Mouse (Mus musculus) erythroid progenitor cell, adult 5-6 weeks (primary cell): ENCODE measurements around the gene Gm28729. TPM values are rescaled to one million over a fixed set of nuclear protein-coding genes. Genes with fewer than 3 reads are reported as not detected.
A peak's percentile ranks its signal among the peaks of the same experiment; 100 is the strongest.
"Not testable (repeated sequence)": the region's sequence is repeated elsewhere in the genome, so short reads cannot be mapped to it uniquely, and the experiment has no call there.

Source experiments
- ATAC-seq: replicated peaks from 2 replicates; pipeline ENCODE4 v1.8.0; 2016; ENCODE audit warnings: moderate number of reproducible peaks, mild to moderate bottlenecking, moderate TSS enrichment, inconsistent platforms; ENCODE audit not compliant: poor library complexity, low FRiP score, severe bottlenecking
- total RNA-seq, 2 experiments: library from RNA; stranded (forward) in 1 of 2; stranded (reverse) in 1 of 2; fragments of 150-400 nt in 1 of 2; fragments of 186-747, 209-891 nt in 1 of 2; gene quantifications; 2 replicates each; pipeline versions ENCODE4 v1.2.3 to v1.2.4; 2015 to 2017; ENCODE audit warnings: low replicate concordance in 2 of 2

Gene Gm28729
- total RNA-seq (2015; ENCODE audit: low replicate concordance) (not detected in 2 replicates), total RNA-seq (2017; ENCODE audit: low replicate concordance) (not detected in 2 replicates)

DNA sequence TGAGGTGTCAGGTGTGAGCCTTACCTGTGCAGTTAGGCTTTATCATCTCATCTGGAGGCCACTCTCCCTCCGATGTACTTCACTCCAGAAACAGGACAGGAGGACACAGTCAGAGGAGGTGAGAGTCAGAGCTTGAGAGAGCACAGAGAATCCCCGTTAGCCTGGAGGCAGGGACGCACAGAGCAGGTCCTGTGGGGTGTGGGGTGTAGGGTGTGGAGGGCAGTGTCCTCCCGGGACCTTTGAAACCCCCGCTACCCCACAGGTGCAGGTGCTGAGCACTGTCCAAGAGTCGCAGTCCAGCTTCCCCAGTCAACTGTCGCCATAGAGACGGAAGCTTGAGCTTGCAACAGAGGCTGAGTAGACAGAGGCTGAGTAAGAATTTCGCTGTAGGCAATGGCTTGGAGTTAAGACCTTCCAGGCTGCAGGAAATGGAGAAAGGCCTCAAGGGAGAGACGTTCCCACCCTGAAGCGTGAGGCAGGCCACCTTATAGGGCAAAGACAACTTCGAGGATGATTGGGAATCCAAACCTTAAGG lies at the start of gene Gm28729:
Gm28729 (minus strand) TSS at position 293 of the 535 bp plus-strand sequence.
- no peak for ATAC-seq

DNA sequence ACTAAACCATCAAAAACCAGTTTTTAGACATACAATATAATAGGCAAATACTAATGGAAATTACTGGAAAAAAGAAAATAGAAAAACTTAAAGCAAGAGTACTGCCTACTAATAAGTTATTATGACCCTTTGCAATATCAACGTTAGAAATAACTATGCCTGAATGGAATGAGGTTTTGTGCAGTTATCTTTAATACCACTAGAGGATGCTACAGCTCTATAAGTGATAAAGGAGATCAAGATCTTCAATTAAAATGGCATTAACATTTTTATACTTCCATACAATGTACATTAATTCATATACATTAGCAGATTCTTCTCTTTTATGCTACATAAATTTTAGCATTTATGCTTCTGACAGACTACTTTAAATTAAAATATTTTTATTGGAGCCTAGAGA lies 48.2 kb upstream of the Gm28729 start:
- ATAC-seq: no peak

DNA sequence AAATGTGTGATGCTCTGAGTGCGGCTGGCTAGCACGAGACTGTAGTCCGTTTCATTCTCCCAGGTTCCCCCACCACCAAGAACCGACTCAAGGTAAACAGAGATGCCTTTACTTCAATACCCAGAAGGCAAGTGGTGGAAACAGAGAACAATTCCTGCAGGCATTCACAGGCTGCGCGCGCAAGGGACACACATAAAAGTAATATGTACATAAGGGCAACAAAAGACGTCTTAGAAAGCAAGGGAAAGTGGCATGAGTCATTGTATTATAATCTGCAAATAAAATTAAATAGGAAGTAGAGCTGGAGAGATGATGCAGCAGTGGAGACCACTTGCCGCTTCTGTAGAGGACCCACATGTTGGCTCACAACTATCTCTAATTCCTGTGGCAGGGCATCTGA lies 47.7 kb upstream of the Gm28729 start:
- no peak for ATAC-seq

DNA sequence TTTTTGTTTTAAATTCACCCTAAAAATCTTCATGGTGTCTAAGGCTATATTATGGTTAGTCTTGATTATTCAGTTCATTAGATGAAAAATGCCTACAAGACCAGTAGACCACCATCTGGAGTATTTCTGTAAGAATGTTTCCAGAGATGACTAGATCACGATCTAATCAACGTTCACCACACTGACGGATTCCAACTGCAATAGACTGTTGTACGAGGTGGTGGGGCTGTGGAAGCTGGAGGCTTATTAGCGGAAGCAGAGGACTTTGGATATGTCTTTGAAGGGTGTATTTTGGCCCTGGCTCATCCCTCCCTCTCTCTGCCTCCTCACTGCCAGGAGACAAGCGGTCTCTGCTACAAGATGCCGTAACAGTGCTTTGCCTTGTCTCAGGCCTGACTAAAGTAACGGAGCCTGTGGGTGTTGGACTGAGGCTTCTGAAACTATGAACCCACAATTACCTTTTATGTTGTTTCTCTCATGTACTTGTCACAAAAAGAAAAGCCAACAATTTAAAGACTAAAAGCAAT lies 41.5 kb upstream of the Gm28729 start:
- ATAC-seq: peak; percentile 39; the same call in 1 of the 2 replicates

DNA sequence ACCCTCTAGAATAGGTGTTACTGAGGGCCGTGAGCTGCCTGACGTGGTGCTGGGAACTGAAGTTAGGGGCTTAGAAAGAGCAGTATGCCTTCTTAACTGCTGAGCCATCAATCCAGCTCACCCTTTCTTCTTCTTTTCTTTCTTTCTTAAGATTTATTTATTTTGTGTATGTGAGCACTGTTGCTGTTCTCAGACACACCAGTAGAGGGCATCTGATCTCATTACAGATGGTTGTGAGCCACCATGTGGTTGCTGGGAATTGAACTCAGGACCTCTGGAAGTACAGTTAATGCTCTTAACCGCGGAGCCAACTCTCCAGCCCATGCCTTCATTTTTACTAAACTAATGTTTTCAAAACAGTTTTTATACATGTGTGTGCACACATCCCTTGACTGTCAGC lies 38.4 kb upstream of the Gm28729 start:
- ATAC-seq: no peak

- ATAC-seq: no peak
Observed at GRCm38 (mm10) chr9:96559148-96559547, 34.1 kb upstream of the Gm28729 start.

DNA sequence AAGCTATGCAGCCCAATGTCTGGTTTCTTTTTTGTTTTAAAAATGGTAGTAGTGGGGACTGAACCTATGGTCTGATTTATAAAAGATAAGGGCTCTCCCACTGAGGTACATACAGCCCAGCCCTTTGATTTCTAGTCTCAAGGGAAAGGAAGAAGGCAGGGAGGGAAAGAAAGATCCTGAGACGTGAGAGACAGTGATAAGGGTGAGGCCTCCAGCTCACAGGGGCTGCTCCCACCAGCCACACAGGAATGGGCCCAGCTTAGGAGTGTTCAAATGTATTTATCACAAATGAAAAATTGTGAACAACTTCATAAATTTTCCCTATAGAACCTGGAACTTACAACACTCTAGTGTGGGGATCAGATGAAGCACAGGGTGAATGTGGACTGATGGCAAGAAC lies 33.5 kb upstream of the Gm28729 start:
- ATAC-seq: no peak

DNA sequence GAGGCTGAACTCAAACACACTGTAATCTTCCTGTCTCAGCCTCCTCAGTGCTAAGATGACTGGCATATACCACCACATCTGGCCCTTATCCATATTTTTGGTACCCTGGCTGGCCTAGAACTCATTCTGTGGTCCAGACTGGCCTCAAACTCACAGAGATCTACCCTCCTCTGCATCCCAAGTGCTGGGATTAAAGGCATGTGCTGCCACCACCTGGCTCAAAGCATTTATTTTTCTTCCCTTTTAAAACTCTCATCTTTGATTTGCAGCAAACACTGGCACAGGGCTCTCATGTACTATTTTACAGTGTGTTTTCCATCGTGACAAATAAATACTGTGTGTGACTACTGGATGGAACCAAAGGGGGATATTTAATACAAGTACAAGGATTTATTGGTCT lies 29.0 kb upstream of the Gm28729 start:
- no peak for ATAC-seq

- ATAC-seq: no peak
Observed at GRCm38 (mm10) chr9:96545410-96545809, 20.3 kb upstream of the Gm28729 start.

GRCm38 (mm10) chr9:96543643-96544640 lies 18.9 kb upstream of the Gm28729 start:
- peak; percentile 90 for ATAC-seq

- ATAC-seq: no peak
Observed at GRCm38 (mm10) chr9:96538916-96539315, 13.9 kb upstream of the Gm28729 start.

DNA sequence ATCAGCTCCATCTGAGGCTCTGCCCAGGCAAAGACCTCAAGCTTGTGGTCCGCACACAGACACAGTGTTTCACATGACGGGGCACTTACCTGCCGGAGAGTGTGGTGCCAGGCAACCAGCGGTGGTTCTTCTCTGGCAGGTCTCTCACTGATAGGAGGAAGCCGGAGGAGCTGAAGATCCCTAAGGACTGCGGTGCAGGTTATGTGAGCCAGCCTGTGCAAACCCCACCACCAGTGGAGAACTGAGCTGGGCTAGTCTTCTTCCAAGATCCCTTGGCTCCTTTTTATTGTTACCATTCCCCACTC lies 12.5 kb upstream of the Gm28729 start:
- ATAC-seq: no peak

DNA sequence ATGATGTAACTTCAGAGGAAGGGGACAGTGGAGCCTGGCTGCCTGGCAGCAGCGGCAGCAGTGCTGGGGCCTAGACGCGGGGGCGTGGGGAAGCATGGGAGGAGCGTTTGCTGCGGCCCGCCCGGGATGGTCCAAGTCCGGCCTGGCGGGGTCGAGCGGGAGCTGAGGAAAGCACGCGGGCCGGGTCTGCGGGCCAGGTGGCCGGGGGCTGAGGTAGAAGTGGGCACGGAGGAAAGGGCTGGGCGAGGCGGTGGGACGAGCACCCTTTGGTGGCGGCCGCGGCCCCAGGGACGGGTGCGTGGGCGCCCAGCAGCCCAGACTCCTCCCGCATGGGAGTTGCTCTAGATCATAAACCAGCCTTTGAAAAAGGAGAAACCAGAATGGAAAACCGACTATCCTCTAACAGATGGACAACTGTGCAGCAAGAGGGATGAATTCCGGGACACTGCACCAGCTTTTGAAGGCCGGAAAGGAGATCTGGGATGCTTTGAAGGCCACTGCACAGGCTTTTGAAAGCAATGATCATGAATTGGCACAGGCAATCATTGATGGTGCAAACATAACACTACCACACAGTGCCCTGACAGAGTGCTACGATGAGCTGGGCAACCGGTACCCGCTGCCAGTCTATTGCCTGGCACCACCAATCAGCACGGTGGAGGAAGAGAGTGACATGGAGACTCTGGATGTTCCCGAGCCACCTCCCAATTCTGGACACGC lies 12.0 kb upstream of the Gm28729 start:
- ATAC-seq: no peak

- not testable (repeated sequence) for ATAC-seq
Observed at GRCm38 (mm10) chr9:96536093-96536492, 11.0 kb upstream of the Gm28729 start.

- ATAC-seq: no peak; the same call in 1 of the 2 replicates
Observed at GRCm38 (mm10) chr9:96535431-96535830, 10.4 kb upstream of the Gm28729 start.

DNA sequence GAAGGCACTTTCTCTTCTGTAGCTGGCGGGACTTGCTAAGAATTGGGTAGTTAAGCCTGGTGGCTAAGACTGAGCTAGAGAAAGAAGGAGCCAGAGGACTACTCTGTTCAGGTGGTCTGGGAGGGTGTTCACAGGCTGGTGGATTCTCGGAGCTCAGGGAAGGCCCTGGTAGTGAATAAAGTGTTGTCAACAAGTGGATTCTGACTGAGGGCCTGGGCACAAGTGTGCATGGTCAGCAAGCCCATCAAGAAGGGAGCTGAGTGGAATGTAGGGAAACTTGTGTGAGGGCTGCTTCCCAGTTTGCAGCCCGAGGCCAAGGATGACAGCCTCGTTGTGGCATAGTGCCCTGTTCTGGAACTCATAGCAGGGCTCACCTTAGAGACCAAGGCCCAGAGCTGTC lies 9.2 kb upstream of the Gm28729 start:
- no peak for ATAC-seq

- no peak for ATAC-seq
Observed at GRCm38 (mm10) chr9:96533476-96533875, 8.4 kb upstream of the Gm28729 start.

GRCm38 (mm10) chr9:96532531-96532930 lies 7.5 kb upstream of the Gm28729 start:
- ATAC-seq: no peak

DNA sequence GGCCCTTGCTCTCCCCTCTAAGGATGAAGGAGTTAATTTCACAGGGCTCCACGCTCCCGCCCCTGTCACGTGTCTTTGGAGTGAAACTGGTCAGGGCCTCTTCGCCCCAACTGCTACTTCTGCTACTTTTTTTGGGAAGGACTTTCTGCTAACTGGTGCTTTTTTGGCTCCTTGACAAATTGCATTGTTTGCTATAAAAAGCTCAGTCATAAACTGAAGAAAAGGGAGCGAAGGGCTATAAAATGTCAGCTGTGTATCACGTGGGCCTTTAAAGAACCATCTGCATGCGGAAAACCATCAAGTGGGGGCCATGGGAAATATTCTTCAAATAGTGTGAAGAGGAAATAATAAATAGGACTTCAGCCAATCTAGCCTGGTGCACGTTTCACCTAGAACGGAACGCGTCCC lies 5.6 kb upstream of the Gm28729 start:
- ATAC-seq: no peak

GRCm38 (mm10) chr9:96529961-96530673 lies 5.1 kb upstream of the Gm28729 start:
- no peak for ATAC-seq
